Mouse (Mus musculus) T-helper 2 cell (primary cell): Measurements from ENCODE around the gene Prdm8.

Experiments
- in situ Hi-C: fragments of 300-600 bp; cut with MboI, MseI; formaldehyde crosslinking; loops from one replicate; pipeline ENCODE4 v1.15.1; 2025; ENCODE audit warnings: high pct_unique_total_duplicates

The Prdm8 gene

DNA sequence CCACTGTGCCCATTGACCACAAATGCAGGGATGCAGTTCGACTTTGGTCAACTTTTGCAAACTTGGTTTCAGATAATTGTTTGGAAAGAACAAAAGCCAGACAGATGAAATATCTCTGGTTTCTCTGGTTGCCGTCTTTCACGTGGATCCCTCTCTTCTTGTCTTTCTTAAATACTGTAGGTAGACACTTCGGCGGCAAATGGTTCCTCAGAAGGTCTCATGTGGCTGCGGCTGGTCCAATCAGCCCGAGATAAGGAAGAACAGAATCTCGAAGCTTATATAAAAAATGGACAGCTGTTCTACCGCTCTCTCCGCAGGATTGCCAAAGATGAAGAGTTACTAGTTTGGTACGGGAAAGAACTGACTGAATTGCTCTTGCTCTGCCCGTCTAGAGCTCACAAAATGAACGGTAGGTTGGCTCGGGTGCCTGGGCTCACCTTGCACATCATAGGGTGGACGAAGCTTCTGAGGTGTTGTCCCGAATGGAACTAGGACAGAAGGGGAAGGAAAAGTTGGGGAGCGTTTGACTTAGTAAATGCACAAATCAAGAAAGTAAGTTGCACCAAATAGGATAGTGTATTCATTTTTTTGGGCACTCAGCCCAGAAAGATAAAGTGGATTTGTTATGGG lies 17.4 kb downstream of the Prdm8 start:
- in situ Hi-C loops, result loop anchor here (25.0 kb wide), 1 partner anchor 1072 kb away; the partner anchor contains the start of gene Paqr3

DNA sequence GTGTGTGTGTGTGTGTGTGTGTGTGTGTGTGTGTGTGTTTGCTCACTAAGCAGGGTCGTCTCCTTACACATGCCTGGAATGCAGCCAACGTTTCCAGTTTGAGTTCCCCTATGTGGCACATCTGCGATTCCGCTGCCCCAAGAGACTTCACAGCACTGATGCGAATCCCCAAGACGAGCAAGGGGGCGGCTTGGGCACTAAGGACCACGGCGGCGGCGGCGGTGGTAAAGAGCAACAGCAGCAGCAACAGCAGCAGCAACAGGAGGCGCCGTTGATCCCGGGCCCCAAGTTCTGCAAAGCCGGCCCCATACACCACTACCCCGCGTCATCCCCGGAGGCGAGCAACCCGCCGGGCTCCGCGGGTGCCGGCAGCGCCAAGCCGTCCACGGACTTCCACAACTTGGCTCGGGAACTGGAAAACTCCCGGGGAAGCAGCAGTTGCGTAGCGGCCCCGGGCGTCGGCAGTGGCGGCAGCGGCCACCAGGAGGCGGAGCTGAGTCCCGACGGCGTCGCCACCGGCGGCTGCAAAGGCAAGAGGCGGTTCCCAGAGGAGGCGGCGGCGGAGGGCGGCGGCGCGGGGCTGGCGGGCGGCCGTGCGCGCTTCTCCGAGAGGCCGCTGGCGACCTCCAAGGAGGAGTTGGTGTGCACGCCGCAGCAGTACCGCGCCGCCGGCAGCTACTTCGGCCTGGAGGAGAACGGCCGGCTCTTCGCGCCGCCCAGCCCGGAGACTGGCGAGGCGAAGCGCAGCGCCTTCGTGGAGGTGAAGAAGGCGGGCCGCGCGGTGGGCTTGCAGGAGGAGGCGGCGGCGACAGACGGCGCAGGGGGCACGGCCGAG lies 18.2 kb downstream of the Prdm8 start:
- in situ Hi-C loops, result loop anchor here (25.0 kb wide), 1 partner anchor 1073 kb away; the partner anchor contains the start of gene Paqr3

DNA sequence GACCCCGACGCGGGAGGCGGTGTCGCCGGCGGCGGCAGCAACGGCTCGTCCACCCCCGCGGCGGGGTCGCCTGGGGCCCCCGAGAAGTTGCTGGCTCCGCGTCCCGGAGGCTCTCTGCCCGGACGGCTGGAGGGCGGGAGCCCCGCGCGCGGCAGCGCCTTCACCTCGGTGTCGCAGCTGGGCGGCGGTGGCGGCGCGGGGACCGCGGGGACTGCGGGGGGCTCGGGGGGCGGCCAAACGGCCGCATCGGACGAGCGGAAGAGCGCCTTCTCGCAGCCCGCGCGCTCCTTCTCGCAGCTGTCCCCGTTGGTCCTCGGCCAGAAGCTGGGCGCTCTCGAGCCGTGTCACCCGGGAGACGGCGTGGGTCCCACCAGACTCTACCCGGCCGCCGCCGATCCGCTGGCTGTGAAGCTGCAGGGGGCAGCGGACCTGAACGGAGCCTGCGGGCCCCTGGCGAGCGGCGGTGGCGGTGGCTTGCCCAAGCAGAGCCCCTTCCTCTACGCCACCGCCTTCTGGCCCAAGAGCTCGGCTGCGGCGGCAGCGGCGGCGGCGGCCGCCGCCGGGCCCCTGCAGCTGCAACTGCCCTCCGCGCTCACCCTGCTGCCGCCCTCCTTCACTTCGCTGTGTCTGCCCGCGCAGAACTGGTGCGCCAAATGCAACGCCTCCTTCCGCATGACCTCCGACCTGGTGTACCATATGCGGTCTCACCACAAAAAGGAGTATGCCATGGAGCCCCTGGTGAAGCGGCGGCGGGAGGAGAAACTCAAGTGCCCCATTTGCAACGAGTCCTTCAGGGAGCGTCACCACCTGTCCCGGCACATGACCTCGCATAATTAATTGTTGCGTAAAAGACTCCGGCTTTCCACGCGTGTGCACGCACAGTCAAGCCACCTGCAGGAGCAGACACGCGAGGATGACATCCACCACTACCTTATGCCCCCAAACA lies 19.1 kb downstream of the Prdm8 start:
- in situ Hi-C loops, result loop anchor here (25.0 kb wide), 1 partner anchor 1074 kb away; the partner anchor contains the start of gene Paqr3

DNA sequence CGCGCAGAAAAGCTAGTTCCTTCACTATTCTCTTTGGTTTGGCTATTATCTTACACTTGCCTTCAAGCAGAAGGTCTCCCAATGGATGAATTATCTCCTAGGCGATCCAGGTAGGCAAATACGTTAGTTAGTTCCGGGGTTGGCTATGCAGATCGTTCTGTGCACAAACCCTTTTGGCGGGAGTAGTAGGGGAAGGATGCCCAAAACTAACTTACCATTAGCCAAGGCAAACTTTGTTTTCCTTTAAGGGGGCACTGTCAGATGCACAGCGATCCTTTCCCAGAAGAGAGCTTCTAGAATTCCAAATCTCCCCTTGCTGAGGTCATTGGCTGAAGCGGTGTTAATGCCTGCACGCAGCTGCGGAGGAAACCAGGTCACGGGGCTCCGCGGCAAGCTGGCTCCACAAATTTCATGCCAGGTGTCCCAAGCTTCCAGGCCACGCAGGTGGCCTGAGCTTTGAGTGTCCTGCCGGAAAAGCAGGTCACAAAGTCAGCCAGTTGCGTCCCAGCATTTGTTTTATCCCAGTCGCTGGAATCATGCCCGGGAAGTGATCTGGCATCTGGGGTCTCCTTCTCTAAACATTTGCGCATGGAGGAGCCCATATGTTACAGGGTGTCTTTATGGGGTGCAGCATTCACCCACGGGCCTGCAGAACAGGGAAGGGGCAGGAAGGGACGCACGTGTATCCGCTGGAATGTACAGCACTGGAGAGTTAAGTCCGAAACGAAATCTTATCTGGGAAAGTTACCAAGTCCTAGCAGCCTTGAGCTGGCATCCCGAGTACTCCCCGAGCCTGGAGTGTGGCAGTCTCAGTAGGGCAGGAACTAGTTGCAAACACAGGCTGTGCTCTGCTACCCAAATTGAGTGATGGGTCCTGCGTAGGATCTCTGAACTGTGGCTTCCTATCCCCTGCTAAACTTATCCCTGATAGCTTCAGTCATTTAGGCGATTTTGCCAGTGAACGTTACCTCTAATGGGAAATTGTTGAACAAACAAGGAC lies 22.5 kb downstream of the Prdm8 start:
- in situ Hi-C loops, result loop anchor here (25.0 kb wide), 1 partner anchor 1077 kb away; the partner anchor contains the start of gene Paqr3

DNA sequence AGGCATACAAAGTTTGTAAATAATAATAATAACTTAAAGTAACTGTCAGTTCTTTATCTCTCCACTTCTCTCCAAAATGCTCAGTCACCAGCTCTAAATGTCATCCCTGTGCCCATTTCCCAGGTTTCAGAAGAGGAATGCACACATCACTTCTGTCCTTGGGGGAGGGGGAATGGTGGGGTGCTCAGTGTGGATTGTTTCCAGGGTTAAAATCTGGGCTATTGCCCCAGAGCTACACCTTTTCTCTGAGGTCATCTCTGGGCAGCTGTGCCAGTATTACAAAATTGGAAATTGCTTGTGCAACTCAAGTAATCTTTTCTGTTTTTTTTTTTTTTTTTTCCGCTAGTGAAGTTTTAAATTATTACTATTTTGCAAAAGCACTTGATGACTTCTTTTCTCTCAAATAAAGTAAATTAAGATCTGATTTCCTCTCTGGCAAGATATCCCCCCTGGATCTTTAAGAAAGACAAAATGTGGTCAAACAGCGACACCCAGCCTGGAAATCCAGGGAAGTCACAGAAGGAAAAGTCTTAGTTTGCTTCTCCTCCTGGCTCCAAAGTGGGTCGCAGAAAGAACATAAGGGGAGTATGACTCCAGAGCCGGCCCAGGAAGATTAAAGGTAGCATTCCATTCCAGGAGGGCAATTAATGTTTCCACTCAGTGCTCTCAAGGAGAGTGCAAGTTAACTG lies 25.4 kb downstream of the Prdm8 start:
- in situ Hi-C loops, result loop anchor here (25.0 kb wide), 1 partner anchor 1080 kb away; the partner anchor contains the start of gene Paqr3

DNA sequence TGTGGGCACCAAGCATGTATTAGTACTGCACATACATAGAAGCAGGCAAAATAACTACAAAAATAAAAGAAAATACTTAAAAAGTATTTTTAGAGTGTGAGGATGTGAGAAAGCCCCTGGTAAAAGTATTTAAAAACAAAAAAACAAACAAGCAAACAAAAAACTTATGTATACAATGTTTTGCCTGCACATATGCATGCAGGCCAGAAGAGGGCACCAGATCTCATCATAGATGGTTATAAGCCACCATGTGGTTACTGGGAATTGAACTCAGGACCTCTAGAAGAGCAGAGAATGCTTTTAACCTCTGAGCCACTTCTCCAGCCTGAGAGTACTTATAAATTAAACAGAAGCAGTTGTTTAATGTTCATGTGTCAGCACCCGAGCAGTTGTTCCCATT lies 28.0 kb downstream of the Prdm8 start:
- in situ Hi-C loops, result loop anchor here (25.0 kb wide), 1 partner anchor 1083 kb away; the partner anchor contains the start of gene Paqr3

DNA sequence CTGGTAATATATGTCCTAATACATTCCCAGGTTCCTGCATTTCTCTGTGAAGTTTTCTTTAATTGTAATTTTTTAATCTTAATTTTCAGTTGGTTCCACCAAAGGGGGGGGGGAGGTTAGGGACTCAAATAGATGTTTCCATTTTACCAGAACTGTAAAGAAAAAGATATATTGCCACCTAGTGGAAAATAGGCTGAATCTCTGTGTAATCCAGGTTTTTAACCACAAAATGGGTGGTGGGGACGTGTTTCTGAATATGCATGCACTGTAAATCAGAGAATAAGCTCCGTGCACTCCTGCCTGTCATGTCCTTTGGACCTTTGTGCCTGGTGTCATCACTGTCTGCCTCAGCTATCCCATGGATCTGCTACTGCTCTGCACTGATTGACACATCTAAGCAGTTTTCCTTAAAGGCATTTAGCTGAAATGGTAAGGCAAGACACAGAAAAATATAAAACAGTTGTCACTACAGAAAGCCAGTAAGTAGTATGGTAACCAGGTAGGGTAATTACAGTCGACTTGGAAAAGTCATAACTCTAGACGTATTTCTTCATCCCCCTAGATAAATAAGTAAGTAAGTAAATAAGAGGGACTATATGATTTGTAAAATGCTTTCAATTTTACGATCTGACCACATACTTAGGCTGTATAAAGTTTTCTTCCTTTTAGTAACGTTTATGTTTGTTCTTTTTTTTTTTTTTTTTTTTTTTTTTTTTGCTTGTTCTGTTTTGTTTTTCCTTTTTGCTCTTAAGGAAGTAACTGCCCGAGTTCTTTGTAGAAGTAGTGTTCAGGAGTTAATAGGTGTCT lies 31.6 kb downstream of the Prdm8 start:
- in situ Hi-C loops, result loop anchor here (25.0 kb wide), 1 partner anchor 1086 kb away; the partner anchor contains the start of gene Paqr3

DNA sequence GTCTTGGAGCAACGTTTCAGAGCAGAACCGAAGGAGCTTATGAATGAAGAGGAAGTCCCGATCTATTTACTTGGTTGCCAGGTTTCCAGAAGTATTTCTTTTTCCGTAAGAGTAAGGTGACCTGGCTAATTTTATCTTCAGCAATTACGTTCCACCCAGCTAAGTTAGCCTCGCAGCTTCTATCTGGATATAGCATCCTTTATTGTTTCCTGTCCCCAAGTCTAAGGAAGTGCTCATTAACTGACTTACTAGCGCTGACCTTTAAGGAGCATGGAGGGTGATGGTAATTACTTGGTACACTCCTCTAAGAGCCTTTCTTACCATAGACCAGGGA lies 32.2 kb downstream of the Prdm8 start:
- in situ Hi-C loops, result loop anchor here (25.0 kb wide), 1 partner anchor 1087 kb away; the partner anchor contains the start of gene Paqr3

DNA sequence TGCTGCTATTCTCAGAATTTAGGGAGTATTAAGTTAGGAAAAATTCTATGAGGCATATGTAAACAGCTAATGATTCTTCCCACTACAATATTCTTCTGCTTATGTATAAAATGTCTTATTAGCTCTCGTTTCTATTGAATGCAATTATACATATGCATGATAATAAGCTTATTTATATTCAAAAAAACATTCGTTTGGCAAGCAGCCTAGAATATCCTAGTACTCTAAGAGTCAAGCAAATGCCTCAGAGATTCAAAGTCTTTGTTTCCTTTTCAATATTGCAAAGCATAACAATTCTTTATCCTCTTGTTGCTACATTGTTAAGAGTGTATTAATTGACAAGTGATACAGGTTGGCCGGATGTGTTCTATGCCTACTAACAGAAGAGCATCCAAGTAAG lies 34.6 kb downstream of the Prdm8 start:
- in situ Hi-C loops, result no loop called here

DNA sequence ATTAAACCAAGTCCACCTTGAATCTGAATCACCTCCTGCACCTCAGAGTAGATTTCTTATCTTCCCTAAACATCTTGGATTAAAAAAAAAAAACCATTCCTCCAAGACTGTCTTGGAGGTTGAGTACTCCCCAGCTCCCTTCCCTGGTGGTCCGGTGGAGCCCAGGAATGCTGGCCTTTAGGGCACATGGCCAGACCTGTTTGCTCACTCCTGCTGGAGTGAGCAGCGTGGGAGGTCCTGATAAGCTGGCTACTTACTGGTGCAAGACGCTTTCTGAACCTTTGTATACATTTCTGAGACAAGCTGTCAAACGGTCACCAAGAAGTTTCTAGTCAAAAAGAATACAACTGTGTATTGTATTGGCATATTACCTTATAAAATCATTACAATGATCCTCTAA lies 36.0 kb downstream of the Prdm8 start:
- in situ Hi-C loops, result no loop called here

DNA sequence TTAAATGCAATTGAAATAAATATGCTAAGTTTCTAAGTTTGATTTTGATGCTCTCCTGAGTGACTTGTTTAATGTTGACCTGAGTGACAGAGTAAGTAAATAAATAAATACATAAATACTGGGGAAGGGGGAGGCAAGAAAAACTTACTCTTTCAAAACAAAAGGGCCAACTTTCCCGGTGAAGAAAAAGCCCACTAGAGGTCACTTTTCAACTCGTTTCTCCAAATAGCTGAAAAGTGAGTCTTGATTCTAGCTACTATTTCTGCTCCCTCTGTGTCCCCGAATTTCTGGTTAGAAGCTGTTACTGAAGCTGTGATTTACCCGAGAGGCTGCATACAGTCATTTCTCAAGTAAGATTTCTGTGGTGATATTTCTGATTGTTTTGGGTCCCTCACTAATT lies 45.5 kb downstream of the Prdm8 start:
- in situ Hi-C loops, result no loop called here

DNA sequence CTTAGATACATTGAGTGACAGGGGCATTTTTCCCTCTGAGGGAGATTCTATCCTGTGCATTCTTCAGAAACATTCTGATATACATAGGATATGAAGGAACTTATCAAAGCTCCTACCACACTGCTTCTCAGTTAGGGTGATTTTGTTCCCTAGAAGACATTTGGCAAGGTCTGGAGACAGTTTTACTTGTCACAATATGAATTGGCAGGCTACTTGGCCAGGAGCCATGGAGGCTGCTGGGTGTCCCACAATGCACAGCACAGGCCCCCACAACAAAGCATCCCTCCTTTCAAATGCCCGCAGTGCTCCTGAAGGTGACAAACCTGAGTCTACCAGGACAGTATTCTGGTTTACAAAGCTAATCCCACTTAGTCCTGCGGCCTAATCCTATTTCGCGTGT lies 55.0 kb downstream of the Prdm8 start:
- in situ Hi-C loops, result no loop called here

DNA sequence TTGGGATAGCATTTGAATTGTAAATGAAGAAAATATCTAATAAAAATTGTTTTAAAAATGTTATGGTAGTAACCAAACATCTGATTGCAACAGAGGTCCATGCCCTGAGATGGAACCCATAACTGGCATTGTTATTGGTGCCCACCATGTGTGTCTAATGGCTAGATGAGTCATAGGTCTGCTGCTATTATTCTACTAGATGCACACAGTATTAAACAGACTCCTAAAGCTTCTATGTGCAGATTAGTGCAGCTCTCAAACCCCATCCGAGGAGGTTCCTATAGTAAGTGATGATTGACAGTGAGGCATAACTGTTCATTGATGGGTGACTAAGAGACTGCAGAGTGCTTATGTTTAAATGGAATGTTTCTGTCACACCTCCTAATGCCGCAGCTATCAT lies 59.7 kb downstream of the Prdm8 start:
- in situ Hi-C loops, result no loop called here

DNA sequence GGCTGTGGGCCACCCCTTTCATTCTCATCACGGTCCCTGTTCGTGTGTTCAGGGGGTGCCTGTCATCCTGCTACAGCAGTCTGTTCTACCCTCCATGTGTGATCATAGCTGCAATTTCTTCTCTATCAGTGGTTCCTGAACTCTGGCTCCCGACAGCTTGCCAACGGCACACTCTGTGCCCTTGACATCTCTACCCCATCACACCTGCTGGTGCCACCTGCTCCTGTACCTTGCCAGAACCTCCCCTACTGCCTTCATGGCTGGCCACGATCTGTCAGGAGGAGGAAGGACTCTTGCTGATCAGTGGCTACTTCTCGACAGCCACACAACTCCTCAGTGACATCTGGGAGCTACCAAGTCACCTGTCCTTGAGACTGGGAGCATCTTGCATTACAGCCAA lies 62.5 kb downstream of the Prdm8 start:
- in situ Hi-C loops, result no loop called here

DNA sequence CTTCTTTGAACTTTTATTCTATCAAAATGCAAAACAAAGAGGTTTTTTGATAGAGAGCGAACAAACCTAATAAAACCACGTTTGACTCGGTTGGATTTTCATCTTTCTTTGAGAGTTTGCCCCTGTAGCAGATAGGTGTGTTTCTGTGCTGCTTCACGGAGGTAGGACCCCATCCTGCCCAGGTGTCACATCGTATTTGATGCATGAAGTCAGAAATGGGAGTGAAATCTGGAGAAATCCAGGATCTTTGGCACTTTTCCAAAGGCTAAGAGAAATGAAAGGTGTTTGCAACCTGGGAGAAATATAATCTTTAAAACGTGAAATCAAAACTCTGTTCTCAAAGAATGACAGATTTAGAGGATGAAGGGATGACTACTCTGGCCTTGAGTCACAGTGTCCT lies 71.5 kb downstream of the Prdm8 start:
- in situ Hi-C loops, result no loop called here
